Mouse (Mus musculus): ENCODE measurements around the gene Slc25a18. TPM values are rescaled to one million over a fixed set of nuclear protein-coding genes. Genes with fewer than 3 reads are reported as not detected.
"Not testable (repeated sequence)": the region's sequence is repeated elsewhere in the genome, so short reads cannot be mapped to it uniquely, and the experiment has no call there.

Slc25a18 gene
- polyA plus RNA-seq, 1 experiment from 2014 or later, result 19.9 TPM

DNA sequence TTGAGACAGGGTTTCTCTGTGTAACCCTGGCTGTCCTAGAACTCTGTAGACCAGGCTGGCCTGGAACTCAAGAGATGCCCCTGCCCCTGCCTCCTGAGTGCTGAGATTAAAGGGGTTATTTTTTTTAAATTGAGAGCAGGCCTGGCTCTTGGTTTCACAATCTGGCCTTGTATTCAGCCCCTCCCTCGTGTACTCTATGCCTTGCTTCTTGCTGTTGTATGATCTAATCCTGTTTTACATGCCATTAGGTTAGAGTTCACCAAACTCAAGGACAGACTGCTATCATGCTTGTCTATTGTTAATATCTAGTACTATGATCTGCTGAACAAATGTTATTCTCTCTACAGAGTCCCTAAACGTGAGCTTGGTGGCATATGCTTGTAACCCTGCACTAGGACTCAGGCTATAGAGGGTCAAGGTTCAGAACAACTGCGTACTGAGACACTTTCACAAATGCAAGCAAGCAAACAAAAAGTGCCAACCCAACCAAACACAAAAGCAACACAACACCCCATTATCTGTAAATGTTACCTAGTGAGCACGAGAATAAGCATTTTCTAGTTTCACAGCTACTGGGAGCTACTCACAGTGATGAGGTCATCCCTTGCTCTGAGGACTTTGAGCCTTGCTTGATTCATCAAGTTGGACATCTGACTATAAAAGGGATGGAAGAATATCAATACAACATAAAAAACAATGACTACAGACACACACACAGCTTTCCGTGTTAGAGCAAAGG lies 33.8 kb downstream of the Slc25a18 start:
- Histone ChIP-seq H3K4me1 (ENCODE audit: control insufficient read depth, insufficient read depth, low read length) (no peaks in the 10 kb centered on the region), H3K4me3 (ENCODE audit: low read depth, low read length) (no peak overlapping the region), H3K9ac (ENCODE audit: low read depth, low read length) (no peak overlapping the region), H3K9me3 (replicated peaks; ENCODE audit: control insufficient read depth, low read length, poor library complexity, severe bottlenecking) (no peaks in the 10 kb centered on the region), H3K27ac (ENCODE audit: low read length) (no peak overlapping the region), H3K4me2 (ENCODE audit: low read length) (no peak overlapping the region), H3K27me3 (ENCODE audit: control insufficient read depth, insufficient read depth, low read depth, low read length) (no peaks in the 10 kb centered on the region), H3K36me3 (ENCODE audit: control insufficient read depth, insufficient read depth, low read length) (peaks cover 52% of the 10 kb centered on the region)
- WGBS, result 87% methylated on average over 5 of the region's 5 CpGs
- ATAC-seq, result no peak

GRCm38 (mm10) chr6:120807738-120808081 lies 34.3 kb downstream of the Slc25a18 start:
- Histone ChIP-seq H3K9ac (ENCODE audit: low read depth, low read length) (no peak overlapping the region), H3K9me3 (replicated peaks; ENCODE audit: control insufficient read depth, low read length, poor library complexity, severe bottlenecking) (no peaks in the 10 kb centered on the region), H3K27me3 (ENCODE audit: control insufficient read depth, insufficient read depth, low read depth, low read length) (no peaks in the 10 kb centered on the region), H3K27ac (ENCODE audit: low read length) (no peak overlapping the region), H3K4me3 (ENCODE audit: low read depth, low read length) (no peak overlapping the region), H3K4me2 (ENCODE audit: low read length) (no peak overlapping the region), H3K4me1 (ENCODE audit: control insufficient read depth, insufficient read depth, low read length) (no peaks in the 10 kb centered on the region), H3K36me3 (ENCODE audit: control insufficient read depth, insufficient read depth, low read length) (peaks cover 48% of the 10 kb centered on the region)
- WGBS, result 95% methylated on average over 4 of the region's 4 CpGs
- no peak for ATAC-seq

- not testable (repeated sequence) for H3K4me2 ChIP-seq (ENCODE audit: low read length); ATAC-seq; H3K9ac ChIP-seq (ENCODE audit: low read depth, low read length); H3K4me1 ChIP-seq (ENCODE audit: control insufficient read depth, insufficient read depth, low read length); H3K4me3 ChIP-seq (ENCODE audit: low read depth, low read length); H3K27me3 ChIP-seq (ENCODE audit: control insufficient read depth, insufficient read depth, low read depth, low read length); H3K27ac ChIP-seq (ENCODE audit: low read length); H3K9me3 ChIP-seq (replicated peaks; ENCODE audit: control insufficient read depth, low read length, poor library complexity, severe bottlenecking)
- 98% methylated on average over 6 of the region's 10 CpGs for WGBS
- peaks cover 17% of the 10 kb centered on the region for H3K36me3 ChIP-seq (ENCODE audit: control insufficient read depth, insufficient read depth, low read length)
Observed at GRCm38 (mm10) chr6:120811999-120812398, 38.6 kb downstream of the Slc25a18 start.

- H3K36me3 ChIP-seq (ENCODE audit: control insufficient read depth, insufficient read depth, low read length), result peaks cover 13% of the 10 kb centered on the region
- no peak overlapping the region for H3K27ac ChIP-seq (ENCODE audit: low read length)
- no peaks in the 10 kb centered on the region for H3K27me3 ChIP-seq (ENCODE audit: control insufficient read depth, insufficient read depth, low read depth, low read length)
- H3K4me3 ChIP-seq (ENCODE audit: low read depth, low read length), result no peak overlapping the region
- WGBS, result 93% methylated on average over 2 of the region's 2 CpGs
- no peak overlapping the region for H3K4me2 ChIP-seq (ENCODE audit: low read length)
- ATAC-seq, result no peak
- H3K9me3 ChIP-seq (replicated peaks; ENCODE audit: control insufficient read depth, low read length, poor library complexity, severe bottlenecking), result no peaks in the 10 kb centered on the region
- H3K4me1 ChIP-seq (ENCODE audit: control insufficient read depth, insufficient read depth, low read length), result peaks cover 24% of the 10 kb centered on the region
- no peak overlapping the region for H3K9ac ChIP-seq (ENCODE audit: low read depth, low read length)
Observed at GRCm38 (mm10) chr6:120819294-120819693, 45.9 kb downstream of the Slc25a18 start.

DNA sequence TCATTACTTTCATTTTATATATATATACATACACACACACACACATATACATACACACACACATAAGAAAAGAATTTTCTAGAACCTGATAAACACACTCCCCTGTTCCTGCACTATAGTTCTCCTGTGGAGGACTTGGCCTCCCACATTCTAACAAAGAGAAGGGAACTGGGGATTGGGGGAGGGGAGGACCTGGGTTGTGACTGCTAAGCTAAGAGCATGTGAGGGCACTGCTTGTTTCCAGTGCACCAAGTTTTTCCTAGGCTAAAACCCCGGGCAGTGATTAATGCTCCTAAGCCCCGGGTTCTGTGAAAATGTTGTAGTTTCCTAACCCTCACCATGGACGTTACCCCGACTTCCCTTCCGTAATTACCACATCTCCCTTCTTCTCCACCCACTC lies 46.8 kb downstream of the Slc25a18 start:
- Histone ChIP-seq H3K4me1 (ENCODE audit: control insufficient read depth, insufficient read depth, low read length) (peaks cover 24% of the 10 kb centered on the region), H3K36me3 (ENCODE audit: control insufficient read depth, insufficient read depth, low read length) (peaks cover 13% of the 10 kb centered on the region), H3K27ac (ENCODE audit: low read length) (no peak overlapping the region), H3K27me3 (ENCODE audit: control insufficient read depth, insufficient read depth, low read depth, low read length) (no peaks in the 10 kb centered on the region), H3K4me2 (ENCODE audit: low read length) (no peak overlapping the region), H3K9ac (ENCODE audit: low read depth, low read length) (no peak overlapping the region), H3K9me3 (replicated peaks; ENCODE audit: control insufficient read depth, low read length, poor library complexity, severe bottlenecking) (no peaks in the 10 kb centered on the region), H3K4me3 (ENCODE audit: low read depth, low read length) (no peak overlapping the region)
- no peak for ATAC-seq
- over 99% methylated on average over 5 of the region's 5 CpGs for WGBS

- Histone ChIP-seq H3K9me3 (replicated peaks; ENCODE audit: control insufficient read depth, low read length, poor library complexity, severe bottlenecking) (no peaks in the 10 kb centered on the region), H3K27me3 (ENCODE audit: control insufficient read depth, insufficient read depth, low read depth, low read length) (no peaks in the 10 kb centered on the region), H3K27ac (ENCODE audit: low read length) (no peak overlapping the region), H3K9ac (ENCODE audit: low read depth, low read length) (no peak overlapping the region), H3K4me3 (ENCODE audit: low read depth, low read length) (no peak overlapping the region), H3K36me3 (ENCODE audit: control insufficient read depth, insufficient read depth, low read length) (peaks cover 13% of the 10 kb centered on the region), H3K4me2 (ENCODE audit: low read length) (no peak overlapping the region), H3K4me1 (ENCODE audit: control insufficient read depth, insufficient read depth, low read length) (peaks cover 24% of the 10 kb centered on the region)
- WGBS, result 96% methylated on average over 1 of the region's 1 CpGs
- ATAC-seq, result no peak
Observed at GRCm38 (mm10) chr6:120820941-120821340, 47.6 kb downstream of the Slc25a18 start.

- no peaks in the 10 kb centered on the region for H3K27me3 ChIP-seq (ENCODE audit: control insufficient read depth, insufficient read depth, low read depth, low read length)
- no peak for ATAC-seq
- H3K4me2 ChIP-seq (ENCODE audit: low read length), result peak overlapping the region; percentile 74
- peaks cover 24% of the 10 kb centered on the region for H3K4me1 ChIP-seq (ENCODE audit: control insufficient read depth, insufficient read depth, low read length)
- H3K4me3 ChIP-seq (ENCODE audit: low read depth, low read length), result peak overlapping the region; percentile 96
- H3K9ac ChIP-seq (ENCODE audit: low read depth, low read length), result peak overlapping the region; percentile 86; the same call in 1 of the 2 replicates
- 56% methylated on average over 5 of the region's 5 CpGs for WGBS
- peaks cover 13% of the 10 kb centered on the region for H3K36me3 ChIP-seq (ENCODE audit: control insufficient read depth, insufficient read depth, low read length)
- no peaks in the 10 kb centered on the region for H3K9me3 ChIP-seq (replicated peaks; ENCODE audit: control insufficient read depth, low read length, poor library complexity, severe bottlenecking)
- no peak overlapping the region for H3K27ac ChIP-seq (ENCODE audit: low read length)
Observed at GRCm38 (mm10) chr6:120821715-120822114, 48.3 kb downstream of the Slc25a18 start.

GRCm38 (mm10) chr6:120822307-120822928 lies 49.0 kb downstream of the Slc25a18 start, which contains the start of gene Atp6v1e1:
TSS of gene Atp6v1e1 (minus strand) at chr6:120822793.
- Histone ChIP-seq H3K27me3 (ENCODE audit: control insufficient read depth, insufficient read depth, low read depth, low read length) (no peaks in the 10 kb centered on the region), H3K4me2 (ENCODE audit: low read length) (peak within 1 kb of the TSS; percentile 74), H3K9me3 (replicated peaks; ENCODE audit: control insufficient read depth, low read length, poor library complexity, severe bottlenecking) (no peaks in the 10 kb centered on the region), H3K4me3 (ENCODE audit: low read depth, low read length) (peak within 1 kb of the TSS; percentile 96), H3K4me1 (ENCODE audit: control insufficient read depth, insufficient read depth, low read length) (peaks cover 24% of the 10 kb centered on the region), H3K36me3 (ENCODE audit: control insufficient read depth, insufficient read depth, low read length) (peaks cover 10% of the 10 kb centered on the region), H3K9ac (ENCODE audit: low read depth, low read length) (peak within 1 kb of the TSS; percentile 86), H3K27ac (ENCODE audit: low read length) (peak within 1 kb of the TSS; percentile 89)
- peak; percentile 97 for ATAC-seq
- WGBS, result under 1% methylated on average over 41 of the region's 41 CpGs

DNA sequence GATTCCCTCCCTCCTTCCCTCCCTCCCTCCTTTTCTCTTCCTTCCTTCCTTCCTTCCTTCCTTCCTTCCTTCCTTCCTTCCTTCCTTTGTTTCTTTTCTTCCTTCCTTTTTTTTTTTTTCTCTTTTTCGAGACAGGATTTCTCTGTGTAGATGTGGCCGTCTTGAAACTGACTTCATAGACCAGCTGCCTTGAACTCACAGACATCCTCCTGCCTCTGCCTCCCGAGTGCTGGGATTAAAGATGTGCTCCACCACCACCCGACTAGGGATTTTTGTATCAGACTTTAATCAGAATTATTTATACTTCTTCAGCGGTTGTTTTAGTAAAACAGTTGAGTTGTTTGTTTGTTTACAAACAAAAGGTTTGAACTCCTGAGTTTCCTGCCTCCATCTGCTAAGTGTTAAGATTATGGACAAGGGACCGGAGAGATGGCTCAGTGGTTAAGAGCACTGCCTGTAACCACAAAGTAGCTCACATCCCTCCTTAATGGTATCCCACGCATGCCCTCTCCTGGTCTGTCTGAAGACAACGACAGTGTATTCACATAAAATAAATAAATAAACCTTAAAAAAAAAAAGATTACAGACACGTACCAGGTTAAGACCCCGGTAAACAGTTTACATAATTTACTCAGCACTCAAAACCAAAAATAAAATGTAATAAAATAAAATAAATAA lies 49.7 kb downstream of the Slc25a18 start:
- Histone ChIP-seq H3K4me2 (ENCODE audit: low read length) (peak overlapping the region; percentile 49), H3K27me3 (ENCODE audit: control insufficient read depth, insufficient read depth, low read depth, low read length) (no peaks in the 10 kb centered on the region), H3K27ac (ENCODE audit: low read length) (peak overlapping the region; percentile 58), H3K9me3 (replicated peaks; ENCODE audit: control insufficient read depth, low read length, poor library complexity, severe bottlenecking) (no peaks in the 10 kb centered on the region), H3K4me1 (ENCODE audit: control insufficient read depth, insufficient read depth, low read length) (peaks cover 24% of the 10 kb centered on the region), H3K4me3 (ENCODE audit: low read depth, low read length) (peak overlapping the region; percentile 96), H3K36me3 (ENCODE audit: control insufficient read depth, insufficient read depth, low read length) (peaks cover 5% of the 10 kb centered on the region), H3K9ac (ENCODE audit: low read depth, low read length) (no peak overlapping the region)
- 64% methylated on average over 10 of the region's 10 CpGs for WGBS
- peak; percentile 44; the same call in 1 of the 2 replicates for ATAC-seq

All from midbrain, embryonic 16.5 days (tissue).